9 mouse cellular contexts compared by ENCODE assay signal in the genomic region with DNA sequence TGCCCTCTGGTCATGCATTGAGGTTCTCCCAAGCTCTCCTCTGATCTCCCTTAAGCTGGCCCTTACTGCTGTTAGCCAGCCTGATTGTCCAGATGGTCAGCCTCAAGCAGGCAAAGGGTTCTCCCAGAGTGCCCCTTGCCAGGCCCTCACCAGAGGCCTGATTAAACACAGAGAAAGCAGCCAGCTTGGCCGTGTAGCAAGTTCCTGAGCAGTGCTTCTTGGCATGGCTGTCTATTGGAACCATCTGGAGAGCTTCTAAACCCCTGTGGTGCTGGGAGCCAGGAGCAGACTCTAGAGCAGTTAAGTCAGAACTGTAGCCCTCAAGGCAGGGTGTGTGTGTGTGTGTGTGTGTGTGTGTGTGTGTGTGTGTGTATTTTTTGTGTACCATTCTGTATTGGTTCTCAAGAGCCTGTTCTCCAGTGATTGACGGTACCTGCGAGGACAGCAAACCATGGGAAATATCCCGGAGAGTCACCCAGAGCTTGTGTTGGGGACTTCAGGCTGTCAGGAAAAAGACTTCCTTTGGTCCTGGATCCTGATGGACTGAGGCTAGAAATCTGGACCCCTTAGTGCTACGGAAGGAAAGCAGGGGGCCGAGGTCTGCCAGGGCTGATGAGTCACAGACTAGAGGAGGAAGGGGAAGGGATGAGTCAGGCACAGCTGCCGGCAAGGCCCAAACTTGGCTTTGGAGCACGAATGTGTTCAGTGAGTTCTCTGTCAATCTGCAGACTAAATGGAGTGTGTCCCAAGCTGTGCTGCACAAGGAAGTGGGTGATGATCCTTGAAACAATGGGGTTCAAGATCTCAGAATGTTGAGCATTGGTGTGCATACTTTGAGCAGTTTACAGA. TPM values are rescaled to one million over a fixed set of nuclear protein-coding genes. Genes with fewer than 3 reads are reported as not detected.
DNase-seq lines count a peak whose midpoint lies in the region; ATAC-seq and TF ChIP-seq lines count a peak whose summit lies in the region.
"Had no signal": no experiment of that assay in that cellular context is flagged by ENCODE, and none has a peak within 500 bp of the region (broad histone marks: within the 10 kb centered on the region; RNA-seq: fewer than 3 reads in every experiment).

No protein-coding gene starts in this region.

- ATAC-seq in midbrain, embryonic 14.5 days (ENCODE audit: low FRiP score, low TSS enrichment), result no peak
- ATAC-seq in common myeloid progenitor, adult 5-6 weeks (replicated peaks; ENCODE audit: low read depth, poor library complexity, severe bottlenecking), result peak; percentile 67
- 0 out of 2 replicates have a peak, but pooled peaks have one; percentile 23 for ATAC-seq in liver, embryonic 14.5 days (ENCODE audit: insufficient read depth)

- TF ChIP-seq POLR2A in olfactory bulb, adult 2 months (IDR thresholded peaks at IDR 0.05; ENCODE audit: insufficient read depth, low read depth, low read length), result no peak

- H3K9me3 ChIP-seq in midbrain, embryonic 10.5 days (replicated peaks), result no peaks in the 10 kb centered on the region
- H3K9me3 ChIP-seq in midbrain, embryonic 14.5 days (ENCODE audit: control insufficient read depth, low read length), result no peaks in the 10 kb centered on the region
- H3K9me3 ChIP-seq in liver, embryonic 14.5 days (ENCODE audit: control insufficient read depth, low read length), result no peaks in the 10 kb centered on the region
- H3K9me3 ChIP-seq: G1E had no signal

- H3K36me3 ChIP-seq in midbrain, embryonic 10.5 days, result no peaks in the 10 kb centered on the region
- no peaks in the 10 kb centered on the region for H3K36me3 ChIP-seq in midbrain, embryonic 14.5 days (ENCODE audit: control insufficient read depth, insufficient read depth, low read length)
- H3K36me3 ChIP-seq in liver, embryonic 14.5 days (replicated peaks; ENCODE audit: control insufficient read depth, insufficient read depth, low read depth), result no peaks in the 10 kb centered on the region
- H3K36me3 ChIP-seq: G1E had no signal

- H3K27me3 ChIP-seq in midbrain, embryonic 10.5 days (ENCODE audit: low read depth, poor library complexity, severe bottlenecking), result no peaks in the 10 kb centered on the region
- H3K27me3 ChIP-seq in midbrain, embryonic 14.5 days (ENCODE audit: control insufficient read depth, insufficient read depth, low read length), result no peaks in the 10 kb centered on the region
- no peaks in the 10 kb centered on the region for H3K27me3 ChIP-seq in liver, embryonic 14.5 days (ENCODE audit: control insufficient read depth, insufficient read depth, low read length)

- H3K4me2 ChIP-seq in midbrain, embryonic 14.5 days (ENCODE audit: low read length), result no peak overlapping the region
- no peak overlapping the region for H3K4me2 ChIP-seq in liver, embryonic 14.5 days (ENCODE audit: low read depth)

- H3K9ac ChIP-seq in midbrain, embryonic 14.5 days (replicated peaks; ENCODE audit: low read length), result no peak overlapping the region
- H3K9ac ChIP-seq in liver, embryonic 14.5 days (replicated peaks), result no peak overlapping the region

- no peak for TF ChIP-seq EP300 in liver, embryonic 14.5 days (IDR thresholded peaks at IDR 0.05; ENCODE audit: low read depth)

- H3K4me3 ChIP-seq in midbrain, embryonic 10.5 days, result no peak overlapping the region
- H3K4me3 ChIP-seq in midbrain, embryonic 14.5 days (replicated peaks; ENCODE audit: low read depth, low read length), result no peak overlapping the region
- H3K4me3 ChIP-seq in liver, embryonic 14.5 days (ENCODE audit: insufficient read depth in 1 of 2, low read depth in 2 of 2, low read length in 2 of 2), result no peak overlapping the region
- no peak overlapping the region for H3K4me3 ChIP-seq in olfactory bulb, adult 2 months (ENCODE audit: insufficient read depth, low read depth, low read length)

- H3K27ac ChIP-seq in midbrain, embryonic 10.5 days (replicated peaks), result peak overlapping the region; percentile 50
- no peak overlapping the region for H3K27ac ChIP-seq in midbrain, embryonic 14.5 days (replicated peaks; ENCODE audit: low read depth, low read length)
- no peak overlapping the region for H3K27ac ChIP-seq in liver, embryonic 14.5 days
- H3K27ac ChIP-seq in olfactory bulb, adult 2 months (ENCODE audit: insufficient read depth, low read depth, low read length), result peak overlapping the region; percentile 96

- no peak for DNase-seq in midbrain, embryonic 10.5 days (ENCODE audit: low spot score)
- no peak for DNase-seq in midbrain, embryonic 14.5 days
- DNase-seq in heart, adult 9 months (ENCODE audit: low spot score in 2 of 2), result peak; percentile 85 to 86
- DNase-seq in kidney, postnatal 36 days, result peak; percentile 42 to 61
- no peak for DNase-seq in liver, embryonic 14.5 days (ENCODE audit: low read depth in 3 of 3, low spot score in 3 of 3)
- no peak for DNase-seq in spleen, postnatal 10 days (ENCODE audit: low spot score in 2 of 2)

- peaks cover 46% of the 10 kb centered on the region for H3K4me1 ChIP-seq in midbrain, embryonic 10.5 days
- no peaks in the 10 kb centered on the region for H3K4me1 ChIP-seq in midbrain, embryonic 14.5 days (ENCODE audit: control insufficient read depth, insufficient read depth, low read length)
- no peaks in the 10 kb centered on the region; a peak in 1 of 4 replicates for H3K4me1 ChIP-seq in liver, embryonic 14.5 days (replicated peaks; ENCODE audit: control insufficient read depth in 2 of 2, insufficient read depth in 2 of 2, low read length in 1 of 2)
- peaks cover 35% of the 10 kb centered on the region for H3K4me1 ChIP-seq in olfactory bulb, adult 2 months (ENCODE audit: control insufficient read depth, insufficient read depth, low read length)

- TF ChIP-seq CTCF in liver, embryonic 14.5 days (IDR thresholded peaks at IDR 0.05; ENCODE audit: low read depth), result no peak
- TF ChIP-seq CTCF in olfactory bulb, adult 2 months (IDR thresholded peaks at IDR 0.05; ENCODE audit: insufficient read depth, low read depth, low read length), result no peak

- 80% methylated on average over 8 of the region's 8 CpGs for WGBS in midbrain, embryonic 10.5 days
- WGBS in midbrain, embryonic 14.5 days, result 81% methylated on average over 8 of the region's 8 CpGs
- WGBS in liver, embryonic 14.5 days (ENCODE audit: insufficient replicate concordance), result 31% methylated on average over 8 of the region's 8 CpGs
- 33% methylated on average over 8 of the region's 8 CpGs for WGBS in olfactory bulb, adult 2 months

RNA-seq across cellular contexts. Expression of a gene that starts 18.2 kb away (rescaled TPM):
- polyA plus RNA-seq in midbrain, embryonic 10.5 days (2016; fragmentation: Nextera tagmentation; extraction: Ambion mirVana), result 0.17 and 0.29 TPM in 2 replicates
- polyA plus RNA-seq in midbrain, embryonic 14.5 days (2014; fragmentation: Nextera tagmentation; extraction: Ambion mirVana), result 0.45 and 1.00 TPM in 2 replicates
- total RNA-seq in common myeloid progenitor, adult 5-6 weeks (2017), result not detected in 2 replicates
- polyA plus RNA-seq in liver, embryonic 14.5 days (2012; rRNA removed), result 0.08 TPM in 1 of 2 replicates, not detected in the other
- polyA plus RNA-seq in liver, embryonic 14.5 days (2014; fragmentation: Nextera tagmentation; extraction: Ambion mirVana), result not detected in 2 replicates
- polyA plus RNA-seq in olfactory bulb, adult 2 months (2012; ENCODE audit: insufficient read depth, insufficient read length, low replicate concordance, missing spikeins), result not detected in 2 replicates
- total RNA-seq: G1E had no signal
- polyA plus RNA-seq: G1E had no signal

RNA-seq across cellular contexts. Expression of a gene that starts 27.8 kb away (rescaled TPM):
- 1.1 and 1.8 TPM in 2 replicates for polyA plus RNA-seq in midbrain, embryonic 10.5 days (2016; fragmentation: Nextera tagmentation; extraction: Ambion mirVana)
- polyA plus RNA-seq in midbrain, embryonic 14.5 days (2014; fragmentation: Nextera tagmentation; extraction: Ambion mirVana), result 0.94 and 1.3 TPM in 2 replicates
- not detected in 2 replicates for total RNA-seq in common myeloid progenitor, adult 5-6 weeks (2017)
- 22.1 and 25.8 TPM in 2 replicates for polyA plus RNA-seq in liver, embryonic 14.5 days (2012; rRNA removed)
- 30.4 and 36.8 TPM in 2 replicates for polyA plus RNA-seq in liver, embryonic 14.5 days (2014; fragmentation: Nextera tagmentation; extraction: Ambion mirVana)
- not detected in 2 replicates for polyA plus RNA-seq in olfactory bulb, adult 2 months (2012; ENCODE audit: insufficient read depth, insufficient read length, low replicate concordance, missing spikeins)
- total RNA-seq: G1E had no signal
- polyA plus RNA-seq: G1E had no signal

RNA-seq across cellular contexts. Expression of a gene that starts 34.4 kb away (rescaled TPM):
- polyA plus RNA-seq in midbrain, embryonic 10.5 days (2016; fragmentation: Nextera tagmentation; extraction: Ambion mirVana), result 0.09 TPM in 1 of 2 replicates, not detected in the other
- polyA plus RNA-seq in midbrain, embryonic 14.5 days (2014; fragmentation: Nextera tagmentation; extraction: Ambion mirVana), result not detected in 2 replicates
- not detected in 2 replicates for total RNA-seq in common myeloid progenitor, adult 5-6 weeks (2017)
- 0.92 and 1.1 TPM in 2 replicates for polyA plus RNA-seq in liver, embryonic 14.5 days (2012; rRNA removed)
- polyA plus RNA-seq in liver, embryonic 14.5 days (2014; fragmentation: Nextera tagmentation; extraction: Ambion mirVana), result not detected in 2 replicates
- not detected in 2 replicates for polyA plus RNA-seq in olfactory bulb, adult 2 months (2012; ENCODE audit: insufficient read depth, insufficient read length, low replicate concordance, missing spikeins)
- total RNA-seq: G1E had no signal
- polyA plus RNA-seq: G1E had no signal

RNA-seq across cellular contexts. Expression of a gene that starts 36.1 kb away (rescaled TPM):
- 9.5 and 10.2 TPM in 2 replicates for polyA plus RNA-seq in midbrain, embryonic 10.5 days (2016; fragmentation: Nextera tagmentation; extraction: Ambion mirVana)
- 6.3 and 6.9 TPM in 2 replicates for polyA plus RNA-seq in midbrain, embryonic 14.5 days (2014; fragmentation: Nextera tagmentation; extraction: Ambion mirVana)
- total RNA-seq in common myeloid progenitor, adult 5-6 weeks (2017), result 3.6 and 4.1 TPM in 2 replicates
- 4.2 and 4.4 TPM in 2 replicates for polyA plus RNA-seq in liver, embryonic 14.5 days (2012; rRNA removed)
- 1.9 and 2.0 TPM in 2 replicates for polyA plus RNA-seq in liver, embryonic 14.5 days (2014; fragmentation: Nextera tagmentation; extraction: Ambion mirVana)
- polyA plus RNA-seq in olfactory bulb, adult 2 months (2012; ENCODE audit: insufficient read depth, insufficient read length, low replicate concordance, missing spikeins), result not detected in 2 replicates

RNA-seq across cellular contexts. Expression of a gene that starts 36.7 kb away (rescaled TPM):
- 34.8 and 39.4 TPM in 2 replicates for polyA plus RNA-seq in midbrain, embryonic 10.5 days (2016; fragmentation: Nextera tagmentation; extraction: Ambion mirVana)
- polyA plus RNA-seq in midbrain, embryonic 14.5 days (2014; fragmentation: Nextera tagmentation; extraction: Ambion mirVana), result 28.1 and 30.4 TPM in 2 replicates
- 13.5 and 34.9 TPM in 2 replicates for total RNA-seq in common myeloid progenitor, adult 5-6 weeks (2017)
- polyA plus RNA-seq in liver, embryonic 14.5 days (2012; rRNA removed), result 18.2 and 18.5 TPM in 2 replicates
- polyA plus RNA-seq in liver, embryonic 14.5 days (2014; fragmentation: Nextera tagmentation; extraction: Ambion mirVana), result 10.4 and 10.8 TPM in 2 replicates
- not detected in 2 replicates for polyA plus RNA-seq in olfactory bulb, adult 2 months (2012; ENCODE audit: insufficient read depth, insufficient read length, low replicate concordance, missing spikeins)

Comparison
In these comparisons a context has a peak if more than half of its experiments do, and no peak if none do; other contexts are left out.
1. H3K27ac ChIP-seq: peak in midbrain, embryonic 10.5 days (single experiment) and olfactory bulb, adult 2 months (single experiment); none in midbrain, embryonic 14.5 days (single experiment) and liver, embryonic 14.5 days (single experiment).
2. DNase-seq: peak in heart, adult 9 months (2 of 2) and kidney, postnatal 36 days (2 of 2); none in midbrain, embryonic 10.5 days (single experiment), midbrain, embryonic 14.5 days (single experiment), liver, embryonic 14.5 days (0 of 3) and spleen, postnatal 10 days (0 of 2).